Mouse (Mus musculus): ENCODE measurements around the gene AC192777.2.
"Not testable (repeated sequence)": the region's sequence is repeated elsewhere in the genome, so short reads cannot be mapped to it uniquely, and the experiment has no call there.

The AC192777.2 gene

GRCm38 (mm10) chr17:40095150-40095549 is at the start of gene AC192777.2:
AC192777.2 (plus strand) TSS chr17:40095450.
- not testable (repeated sequence) for DNase-seq (ENCODE audit: low spot score in 2 of 2)

- not testable (repeated sequence) for DNase-seq (ENCODE audit: low spot score in 2 of 2)
These were observed 20.9 kb downstream of the AC192777.2 start for GRCm38 (mm10) chr17:40116172-40116571.

GRCm38 (mm10) chr17:40116877-40117276 is 21.6 kb downstream of the AC192777.2 start:
- not testable (repeated sequence) for DNase-seq (ENCODE audit: low spot score in 2 of 2)
